Mouse (Mus musculus) retina, postnatal 1 day (tissue): ENCODE results near the gene Tnrc18.
A peak's percentile ranks its signal among the peaks of the same experiment; 100 is the strongest.

Source experiments
- DNase-seq: peaks from one replicate; pipeline ENCODE4 v3.0.0-alpha.2; 2012

Tnrc18 gene

GRCm38 (mm10) chr5:142771034-142771433 lies 46.4 kb downstream of the Tnrc18 start:
- DNase-seq, result no peak

- DNase-seq, result no peak
These were observed 47.8 kb downstream of the Tnrc18 start for GRCm38 (mm10) chr5:142769641-142770040.

- peak; percentile 16 for DNase-seq
These were observed 48.9 kb downstream of the Tnrc18 start for GRCm38 (mm10) chr5:142768352-142769267.

GRCm38 (mm10) chr5:142767937-142768336 lies 49.5 kb downstream of the Tnrc18 start:
- DNase-seq, result peak; percentile 90

- no peak for DNase-seq
These were observed 50.8 kb downstream of the Tnrc18 start for GRCm38 (mm10) chr5:142766708-142767107.

GRCm38 (mm10) chr5:142764889-142765288 lies 52.6 kb downstream of the Tnrc18 start:
- DNase-seq, result no peak

GRCm38 (mm10) chr5:142764306-142764705 lies 53.2 kb downstream of the Tnrc18 start:
- no peak for DNase-seq

GRCm38 (mm10) chr5:142762082-142762807 lies 55.2 kb downstream of the Tnrc18 start:
- DNase-seq, result no peak

- DNase-seq, result no peak
These were observed 56.0 kb downstream of the Tnrc18 start for GRCm38 (mm10) chr5:142761326-142761983.

- no peak for DNase-seq
These were observed 57.7 kb downstream of the Tnrc18 start for GRCm38 (mm10) chr5:142759786-142760185.

- DNase-seq, result no peak
These were observed 65.2 kb downstream of the Tnrc18 start for GRCm38 (mm10) chr5:142752241-142752640.

- no peak for DNase-seq
These were observed 67.3 kb downstream of the Tnrc18 start for GRCm38 (mm10) chr5:142750173-142750572.

- DNase-seq, result no peak
These were observed 70.3 kb downstream of the Tnrc18 start for GRCm38 (mm10) chr5:142747026-142747629.

- no peak for DNase-seq
These were observed 77.5 kb downstream of the Tnrc18 start for GRCm38 (mm10) chr5:142739941-142740340.

GRCm38 (mm10) chr5:142731916-142732315 lies 85.5 kb downstream of the Tnrc18 start:
- no peak for DNase-seq

- DNase-seq, result no peak
These were observed 87.2 kb downstream of the Tnrc18 start for GRCm38 (mm10) chr5:142730295-142730694.

GRCm38 (mm10) chr5:142728301-142728700 lies 89.2 kb downstream of the Tnrc18 start:
- no peak for DNase-seq

- no peak for DNase-seq
These were observed 90.7 kb downstream of the Tnrc18 start for GRCm38 (mm10) chr5:142726748-142727147.

GRCm38 (mm10) chr5:142724265-142724664 lies 93.2 kb downstream of the Tnrc18 start:
- no peak for DNase-seq

GRCm38 (mm10) chr5:142723520-142724133 lies 93.8 kb downstream of the Tnrc18 start:
- peak; percentile 84 for DNase-seq

- no peak for DNase-seq
These were observed 97.6 kb downstream of the Tnrc18 start for GRCm38 (mm10) chr5:142719897-142720296.

- no peak for DNase-seq
These were observed 99.0 kb downstream of the Tnrc18 start for GRCm38 (mm10) chr5:142718486-142718885.
